Mouse (Mus musculus): Measurements from ENCODE around the gene Stox1. TPM values are rescaled to one million over a fixed set of nuclear protein-coding genes. Genes with fewer than 3 reads are reported as not detected.

Stox1 gene
- total RNA-seq (2023; ENCODE audit: inconsistent age), result 0.16 to 0.72 TPM (median 0.36 TPM) in 3 of 4 replicates, not detected in the other

DNA sequence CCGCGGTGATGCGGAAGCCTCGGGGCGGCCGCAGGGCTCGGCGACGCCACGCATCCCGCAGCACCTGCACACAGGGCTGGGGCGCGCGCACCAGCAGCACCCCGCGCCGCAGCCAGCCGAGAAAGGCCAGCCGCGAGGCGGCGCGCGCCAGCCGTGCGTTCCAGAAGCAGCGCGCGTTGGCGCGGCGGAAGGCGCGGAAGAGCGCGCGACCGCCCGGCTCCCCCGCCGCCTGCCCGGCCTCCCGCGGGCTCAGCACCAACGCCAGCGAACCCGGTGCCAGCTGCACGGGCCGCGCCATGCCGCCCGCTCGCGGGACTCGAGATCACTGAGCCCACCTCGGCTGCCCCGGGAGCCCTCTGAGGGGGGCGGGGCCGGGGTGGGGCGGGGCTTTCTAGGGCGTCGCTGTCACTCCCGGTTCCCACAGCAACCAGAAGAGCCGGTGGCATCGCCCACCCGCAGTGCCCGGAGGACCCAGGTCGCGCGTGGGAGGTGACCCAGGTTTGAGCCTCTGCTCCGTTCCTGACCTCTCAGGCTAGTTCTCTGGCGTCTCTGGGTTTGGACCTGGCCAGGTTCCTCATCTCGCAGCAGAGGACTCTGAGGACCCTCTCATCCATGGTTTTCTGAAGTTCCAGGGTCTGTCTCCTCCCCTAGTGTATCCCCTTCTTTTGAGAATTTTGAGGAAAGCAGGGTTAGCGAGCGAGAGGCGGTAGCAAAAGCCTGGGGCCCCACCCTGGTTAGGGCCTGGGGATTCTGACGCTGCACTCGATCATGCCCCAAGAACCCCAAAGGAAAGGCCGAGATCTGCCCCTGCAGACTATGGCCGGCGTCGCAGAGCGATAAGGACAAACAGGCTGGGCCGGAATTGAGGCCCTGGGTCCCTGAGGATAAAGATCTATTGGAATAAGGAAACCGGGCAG is at the start of gene Stox1:
Gene Stox1, minus strand, starts transcription at position 358 of the 917 bp plus-strand sequence.

GRCm38 (mm10) chr10:62650881-62651810 is 74.8 kb downstream of the Stox1 start, which contains the start of gene Ddx50:
Gene Ddx50, minus strand, starts transcription at chr10:62651218.

Other genes with a start within 250 kb of the Stox1 start
- gene Vps26a, start 239.3 kb downstream of the Stox1 start, total RNA-seq (2023; ENCODE audit: inconsistent age), result 32.3 to 35.7 TPM (median 34.1 TPM) in 4 replicates
- gene Srgn, start 198.7 kb downstream of the Stox1 start, total RNA-seq (2023; ENCODE audit: inconsistent age), result 744 to 811 TPM (median 781 TPM) in 4 replicates
- gene Kif1bp, start 147.7 kb downstream of the Stox1 start, total RNA-seq (2023; ENCODE audit: inconsistent age), result 24.5 to 27.9 TPM (median 25.2 TPM) in 4 replicates
- gene Ddx21, start 123.8 kb downstream of the Stox1 start, total RNA-seq (2023; ENCODE audit: inconsistent age), result 146 to 160 TPM (median 154 TPM) in 4 replicates
- gene Ddx50, start 74.9 kb downstream of the Stox1 start, total RNA-seq (2023; ENCODE audit: inconsistent age), result 145 to 151 TPM (median 149 TPM) in 4 replicates
- 106 to 154 TPM (median 150 TPM) in 4 replicates for gene Ccar1, start 66.2 kb upstream of the Stox1 start, total RNA-seq (2023; ENCODE audit: inconsistent age)
- 6.1 to 8.7 TPM (median 7.1 TPM) in 4 replicates for gene Tet1, start 182.9 kb upstream of the Stox1 start, total RNA-seq (2023; ENCODE audit: inconsistent age)
- gene Slc25a16, start 194.5 kb upstream of the Stox1 start, total RNA-seq (2023; ENCODE audit: inconsistent age), result 12.0 to 17.3 TPM (median 14.8 TPM) in 4 replicates
- gene Dna2, start 220.9 kb upstream of the Stox1 start, total RNA-seq (2023; ENCODE audit: inconsistent age), result 1.8 to 4.3 TPM (median 2.3 TPM) in 4 replicates